Mouse (Mus musculus): Measurements from ENCODE around the gene Slc10a7.

The Slc10a7 gene

GRCm38 (mm10) chr8:78549971-78550751 lies 41.0 kb downstream of the Slc10a7 start:
- DNase-seq (ENCODE audit: low read depth) = no peak

- no peak for DNase-seq (ENCODE audit: low read depth)
Observed at GRCm38 (mm10) chr8:78550752-78551134, 41.6 kb downstream of the Slc10a7 start.

GRCm38 (mm10) chr8:78555817-78556216 lies 46.7 kb downstream of the Slc10a7 start:
- no peak for DNase-seq (ENCODE audit: low read depth)

GRCm38 (mm10) chr8:78556773-78557434 lies 47.8 kb downstream of the Slc10a7 start:
- DNase-seq (ENCODE audit: low read depth) = no peak

- DNase-seq (ENCODE audit: low read depth) = no peak
Observed at GRCm38 (mm10) chr8:78561620-78562019, 52.5 kb downstream of the Slc10a7 start.

GRCm38 (mm10) chr8:78563466-78564058 lies 54.4 kb downstream of the Slc10a7 start:
- no peak for DNase-seq (ENCODE audit: low read depth)

- DNase-seq (ENCODE audit: low read depth) = no peak
Observed at GRCm38 (mm10) chr8:78564200-78564599, 55.1 kb downstream of the Slc10a7 start.

- DNase-seq (ENCODE audit: low read depth) = no peak
Observed at GRCm38 (mm10) chr8:78568196-78568595, 59.0 kb downstream of the Slc10a7 start.

- DNase-seq (ENCODE audit: low read depth) = no peak
Observed at GRCm38 (mm10) chr8:78571528-78571927, 62.4 kb downstream of the Slc10a7 start.

GRCm38 (mm10) chr8:78574207-78574606 lies 65.1 kb downstream of the Slc10a7 start:
- no peak for DNase-seq (ENCODE audit: low read depth)

GRCm38 (mm10) chr8:78577569-78577968 lies 68.4 kb downstream of the Slc10a7 start:
- no peak for DNase-seq (ENCODE audit: low read depth)

- DNase-seq (ENCODE audit: low read depth) = no peak
Observed at GRCm38 (mm10) chr8:78578036-78578435, 68.9 kb downstream of the Slc10a7 start.

- DNase-seq (ENCODE audit: low read depth) = no peak
Observed at GRCm38 (mm10) chr8:78584011-78584776, 75.0 kb downstream of the Slc10a7 start.

- DNase-seq (ENCODE audit: low read depth) = peak; percentile 10
Observed at GRCm38 (mm10) chr8:78584863-78585262, 75.7 kb downstream of the Slc10a7 start.

- no peak for DNase-seq (ENCODE audit: low read depth)
Observed at GRCm38 (mm10) chr8:78595481-78595908, 86.3 kb downstream of the Slc10a7 start.

- no peak for DNase-seq (ENCODE audit: low read depth)
Observed at GRCm38 (mm10) chr8:78598237-78598636, 89.1 kb downstream of the Slc10a7 start.

GRCm38 (mm10) chr8:78603084-78603483 lies 93.9 kb downstream of the Slc10a7 start:
- DNase-seq (ENCODE audit: low read depth) = no peak

GRCm38 (mm10) chr8:78604426-78604825 lies 95.3 kb downstream of the Slc10a7 start:
- no peak for DNase-seq (ENCODE audit: low read depth)

GRCm38 (mm10) chr8:78609301-78609700 lies 100.2 kb downstream of the Slc10a7 start:
- DNase-seq (ENCODE audit: low read depth) = no peak

GRCm38 (mm10) chr8:78611019-78611418 lies 101.9 kb downstream of the Slc10a7 start:
- DNase-seq (ENCODE audit: low read depth) = no peak

GRCm38 (mm10) chr8:78622362-78622761 lies 113.2 kb downstream of the Slc10a7 start:
- no peak for DNase-seq (ENCODE audit: low read depth)

GRCm38 (mm10) chr8:78623972-78624371 lies 114.8 kb downstream of the Slc10a7 start:
- no peak for DNase-seq (ENCODE audit: low read depth)

All from fibroblast of lung, adult 2 months (primary cell).